Mouse (Mus musculus) layer of hippocampus, postnatal 25 days (tissue): Measurements from ENCODE around the gene Etfbkmt. TPM values are rescaled to one million over a fixed set of nuclear protein-coding genes. Genes with fewer than 3 reads are reported as not detected.
A peak's percentile ranks its signal among the peaks of the same experiment; 100 is the strongest.
"Not testable (repeated sequence)": the region's sequence is repeated elsewhere in the genome, so short reads cannot be mapped to it uniquely, and the experiment has no call there.

Experiments
- DNase-seq, 2 experiments: peaks; one replicate each; pipeline ENCODE4 v3.0.0; 2022; ENCODE audit warnings: mixed read lengths in 2 of 2, low spot score in 1 of 2; ENCODE audit errors: extremely low spot score in 1 of 2
- total RNA-seq, 2 experiments: library from RNA; stranded (reverse); gene quantifications; 2 replicates each; pipeline ENCODE4 v1.2.3; 2021

The Etfbkmt gene
- total RNA-seq, 2 experiments from 2014 or later, result 2.4 to 4.5 TPM

DNA sequence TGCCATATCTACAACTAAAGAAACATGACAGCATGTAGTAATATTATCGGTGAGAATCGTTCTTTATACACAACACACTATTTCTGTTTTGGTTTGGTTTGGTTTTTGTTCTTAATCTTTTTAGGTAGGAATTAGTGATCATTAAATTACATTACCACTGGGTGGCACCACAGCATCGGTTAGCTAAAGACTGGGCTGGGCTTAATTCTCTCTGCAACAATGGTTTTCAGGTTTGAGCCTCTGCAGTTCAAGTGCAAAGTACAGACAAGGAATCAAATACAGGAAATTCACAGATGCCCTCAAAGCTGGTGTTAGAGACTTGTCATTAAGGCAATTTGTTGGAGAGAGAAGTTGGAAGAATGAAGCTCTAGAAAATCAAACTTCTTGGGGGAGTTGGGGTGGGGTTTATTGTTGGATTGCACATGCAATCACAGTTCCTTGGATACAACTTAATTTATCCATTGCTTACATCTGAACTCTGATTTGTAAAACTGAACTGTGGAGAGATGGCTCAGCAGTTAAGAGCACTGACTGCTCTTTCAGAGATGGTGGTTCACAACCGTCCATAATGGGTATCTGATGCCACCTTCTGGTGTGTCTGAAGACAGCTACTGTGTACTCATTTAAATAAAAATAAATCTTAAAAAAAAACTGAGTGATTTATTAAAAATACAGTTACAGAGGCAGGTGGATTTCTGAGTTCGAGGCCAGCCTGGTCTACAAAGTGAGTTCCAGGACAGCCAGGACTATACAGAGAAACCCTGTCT, 7.2 kb upstream of the Etfbkmt start:
- DNase-seq, result peak in 1 of 2 experiments; percentile 9

- DNase-seq, result no peak
Observed at GRCm38 (mm10) chr6:149134391-149135150, 5.1 kb upstream of the Etfbkmt start.

- DNase-seq, result no peak
Observed at GRCm38 (mm10) chr6:149135631-149136030, 4.0 kb upstream of the Etfbkmt start.

DNA sequence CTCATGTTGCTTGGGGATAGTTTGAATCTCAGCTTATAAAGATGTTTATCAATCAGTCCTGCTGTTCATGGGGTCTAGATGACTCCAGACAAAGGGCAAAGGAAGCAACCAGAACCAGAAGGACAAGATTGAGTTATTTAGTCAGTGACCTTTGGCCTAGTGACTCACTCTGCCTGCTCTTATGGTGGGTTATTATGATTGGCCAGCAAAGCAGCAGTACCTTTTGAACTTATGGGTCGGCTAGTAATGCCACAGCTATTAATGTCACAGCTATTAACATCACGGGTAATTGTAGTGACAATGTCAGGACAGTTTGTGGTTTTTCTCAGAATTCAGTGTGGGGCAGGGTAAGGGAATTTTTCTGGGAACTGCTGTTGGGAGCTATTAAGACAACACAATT, 1.7 kb upstream of the Etfbkmt start:
- DNase-seq, result no peak

DNA sequence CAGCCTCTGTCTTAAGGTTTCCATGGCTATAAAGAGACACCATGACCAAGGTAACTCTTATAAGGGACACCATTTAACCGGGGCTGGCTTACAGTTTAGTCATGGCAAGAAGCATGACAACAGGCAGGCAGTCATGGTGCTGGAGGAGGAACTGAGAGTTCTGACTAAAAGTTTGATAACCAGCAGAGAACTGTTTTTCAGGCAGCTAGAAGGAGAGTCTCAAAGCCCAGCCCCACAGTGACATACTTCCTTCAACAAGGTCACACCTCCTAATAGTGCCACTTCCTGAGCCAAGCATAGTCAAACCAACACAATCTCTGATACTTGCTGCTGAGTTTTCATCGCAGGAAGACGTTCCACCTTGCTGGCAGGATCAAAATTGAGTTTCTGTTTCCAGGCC, 638 bp upstream of the Etfbkmt start:
- no peak for DNase-seq

GRCm38 (mm10) chr6:149141393-149142173, 1.9 kb downstream of the Etfbkmt start:
- DNase-seq, result peak; percentile 62 to 67

- DNase-seq, result no peak
Observed at GRCm38 (mm10) chr6:149145143-149145542, 5.5 kb downstream of the Etfbkmt start.

GRCm38 (mm10) chr6:149148436-149149229, 9.0 kb downstream of the Etfbkmt start:
- DNase-seq, result no peak

DNA sequence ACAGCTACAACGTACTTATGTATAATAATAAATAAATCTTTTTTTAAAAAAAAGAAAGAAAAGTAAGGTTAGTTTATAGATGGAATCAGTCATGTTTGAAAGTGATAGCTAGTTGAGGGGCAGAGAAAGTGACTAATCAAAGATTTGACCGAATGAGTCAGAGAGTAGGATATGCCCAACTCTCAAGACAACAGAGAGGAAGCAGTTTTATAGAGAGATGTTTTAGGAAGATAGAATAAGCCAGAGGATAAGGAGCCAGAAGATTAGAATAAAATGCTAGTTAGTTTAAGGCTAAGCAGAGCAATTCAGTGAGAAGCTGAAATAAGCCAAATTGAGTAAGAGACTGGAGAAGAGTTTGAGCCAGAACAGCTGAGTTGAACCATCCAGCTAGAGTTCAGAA, 12.5 kb downstream of the Etfbkmt start:
- no peak for DNase-seq

DNA sequence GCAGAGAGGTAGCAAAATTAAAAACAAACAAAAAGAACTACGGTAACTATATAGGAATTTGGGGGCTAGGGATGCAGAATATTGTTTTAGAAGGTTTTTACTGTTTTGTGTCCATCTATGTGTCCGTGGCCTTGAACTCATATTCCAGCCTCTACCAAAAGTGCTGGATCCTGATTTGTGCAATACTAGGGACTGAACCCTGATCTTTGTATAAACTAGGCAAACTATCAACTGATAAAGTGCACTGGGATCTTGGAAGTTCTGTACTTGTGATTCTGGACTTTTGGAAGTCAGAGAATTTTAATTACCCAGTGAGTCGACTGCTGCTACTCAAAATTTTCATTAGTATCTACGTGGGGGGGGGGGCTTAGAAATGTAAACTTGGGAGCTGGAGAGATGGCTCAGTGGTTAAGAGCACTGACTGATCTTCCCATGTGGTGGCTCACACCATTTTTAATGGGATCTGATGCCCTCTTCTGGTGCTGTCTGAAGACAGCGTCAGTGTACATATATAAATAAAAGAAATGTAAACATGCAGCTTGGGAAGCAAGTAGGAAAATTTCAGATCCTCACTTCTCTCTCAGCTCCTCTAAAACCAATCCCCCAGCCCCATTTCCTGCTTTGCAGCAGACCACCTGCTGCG, 13.9 kb downstream of the Etfbkmt start:
- no peak for DNase-seq

DNA sequence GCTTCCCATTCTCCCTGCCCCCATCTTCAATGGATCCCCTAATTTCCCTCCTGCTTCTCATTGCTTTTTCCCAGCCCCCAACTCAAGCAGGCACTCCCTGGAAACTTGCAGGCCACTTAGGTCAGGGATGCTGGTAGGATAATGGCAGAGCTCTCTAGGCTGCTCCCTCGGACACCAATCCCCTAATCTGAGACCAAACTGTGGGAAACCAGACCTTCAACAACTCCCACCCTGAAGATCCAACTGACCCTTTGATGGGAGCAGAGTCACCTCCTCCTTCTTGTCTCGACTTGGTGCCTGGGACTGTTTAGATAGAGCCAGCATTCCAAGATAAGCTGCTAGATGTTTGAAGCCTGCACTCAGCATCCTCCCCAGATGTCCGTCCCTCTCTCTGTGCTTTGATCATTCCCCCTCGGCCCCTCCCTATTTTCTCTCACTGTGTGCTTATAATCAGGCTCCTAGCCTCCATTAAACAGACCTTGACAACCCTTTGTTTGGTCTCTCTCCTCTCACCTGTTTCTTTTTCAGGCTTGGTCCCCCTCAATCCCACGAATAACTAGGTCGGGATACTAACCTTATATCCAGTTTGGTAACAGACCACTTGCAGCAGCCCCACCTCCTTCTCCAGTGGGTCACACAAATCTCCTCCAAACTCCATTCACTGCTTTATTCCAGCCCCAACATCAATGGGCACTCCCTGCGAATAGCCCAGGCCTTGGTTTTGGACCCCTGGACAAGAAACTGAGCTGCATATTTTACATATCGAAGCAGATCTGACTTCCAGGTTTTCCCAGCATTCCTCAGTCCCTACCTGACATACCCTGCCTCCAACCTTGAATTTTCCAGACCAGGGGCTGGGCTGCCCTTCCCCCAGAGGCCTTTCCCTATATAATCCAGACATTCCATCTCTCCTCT, 14.7 kb downstream of the Etfbkmt start:
- no peak for DNase-seq

GRCm38 (mm10) chr6:149155031-149155841, 15.6 kb downstream of the Etfbkmt start:
- no peak for DNase-seq

GRCm38 (mm10) chr6:149167038-149167437, 27.4 kb downstream of the Etfbkmt start:
- not testable (repeated sequence) for DNase-seq

DNA sequence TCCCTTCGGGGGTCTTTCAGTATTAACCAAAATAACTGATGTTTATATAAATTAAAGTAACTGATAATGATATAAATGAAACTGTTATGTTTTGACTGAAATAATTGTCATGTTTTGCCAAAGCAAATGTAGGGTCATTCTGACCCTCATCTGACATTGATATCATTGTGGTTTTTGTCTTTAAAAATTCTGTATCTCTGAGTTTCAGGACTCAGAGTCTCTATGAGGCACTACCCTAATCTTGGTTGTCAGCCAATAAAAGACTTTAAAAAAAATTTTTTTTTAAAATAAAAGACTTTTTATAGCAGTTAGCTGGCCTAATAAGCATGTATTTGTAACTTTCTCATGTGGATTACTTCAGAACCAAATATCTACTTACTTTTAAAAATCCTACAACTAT, 28.0 kb downstream of the Etfbkmt start:
- DNase-seq, result no peak

DNA sequence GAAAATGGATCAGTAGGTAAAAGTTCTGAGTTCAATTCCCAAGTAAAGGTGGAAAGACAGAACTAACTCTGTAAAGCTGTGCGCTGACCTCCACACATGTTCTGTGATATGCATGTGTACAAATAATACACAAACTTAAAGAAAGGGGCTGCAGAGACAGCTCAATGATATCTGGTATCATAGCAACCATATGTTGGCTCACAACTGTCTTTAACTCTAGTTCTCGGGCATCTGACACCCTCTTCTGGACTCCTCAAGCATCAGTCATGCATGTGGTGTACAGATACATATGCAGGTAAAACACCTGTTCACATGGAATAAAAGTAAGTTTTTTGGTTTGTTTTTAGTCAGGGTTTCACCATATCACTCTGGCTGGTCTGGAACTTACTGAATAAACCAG, 28.8 kb downstream of the Etfbkmt start:
- no peak for DNase-seq

- DNase-seq, result not testable (repeated sequence)
Observed at GRCm38 (mm10) chr6:149169965-149170364, 30.3 kb downstream of the Etfbkmt start.

DNA sequence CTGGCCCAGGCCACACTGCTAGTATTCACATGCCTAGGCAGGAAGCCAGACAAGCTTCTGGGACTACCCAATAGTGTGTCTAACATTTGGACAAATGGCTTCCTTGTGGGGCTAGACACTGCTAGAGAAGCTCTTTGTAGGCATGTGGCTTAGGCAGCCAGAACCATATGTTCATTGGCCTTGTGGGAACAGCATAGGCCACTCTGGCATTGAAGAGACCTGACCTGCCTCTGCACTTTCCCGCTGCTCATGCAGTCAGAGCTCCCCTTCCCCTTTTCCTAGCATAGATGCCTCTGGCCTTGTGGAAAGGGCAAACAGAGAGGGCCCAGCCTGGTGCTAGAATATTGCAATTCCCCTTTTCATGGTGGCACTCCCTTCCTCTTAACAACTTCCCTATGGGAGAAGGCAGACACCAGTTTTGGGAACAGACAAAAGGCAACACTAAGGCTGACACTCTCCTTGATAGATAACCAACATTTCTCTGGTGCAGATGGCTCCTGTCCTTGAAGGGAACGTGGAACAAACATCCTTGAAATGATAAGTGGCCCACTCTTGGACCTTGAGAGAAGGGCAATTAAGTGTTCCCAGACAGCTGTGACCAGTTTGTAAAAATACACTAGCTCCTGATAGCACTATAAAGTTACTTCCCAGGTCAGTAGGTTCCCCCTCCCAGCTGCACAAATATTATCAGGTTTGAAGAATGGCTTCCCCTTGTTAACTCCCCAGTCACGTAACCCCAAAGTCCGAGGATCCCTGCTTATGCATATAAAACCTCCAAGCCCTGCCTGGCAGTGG, 34.4 kb downstream of the Etfbkmt start:
- DNase-seq, result peak in 1 of 2 experiments; percentile 4
